Mouse (Mus musculus) brain, embryonic 14.5 days (tissue): ENCODE measurements around the gene Atp2b1.

ENCODE experiments used
- CTCF ChIP-seq: fragments of 200-500 bp; IDR thresholded peaks from 2 replicates; pipeline ENCODE4 v1.5.1; 2012; ENCODE audit warnings: inconsistent platforms, mild to moderate bottlenecking, moderate library complexity, borderline replicate concordance; ENCODE audit not compliant: insufficient read depth, insufficient read length; ENCODE audit errors: extremely low read depth
- POLR2A ChIP-seq: fragments of 200-500 bp; IDR thresholded peaks from 2 replicates; pipeline ENCODE4 v1.6.1; 2012; ENCODE audit warnings: mild to moderate bottlenecking, inconsistent platforms, borderline replicate concordance; ENCODE audit not compliant: poor library complexity, insufficient read depth, insufficient read length, severe bottlenecking; ENCODE audit errors: extremely low read depth

- TF ChIP-seq CTCF (no peak), POLR2A (no peak)
Observed at GRCm38 (mm10) chr10:99060588-99060987, 146.4 kb downstream of the Atp2b1 start.
